Mouse (Mus musculus) liver, embryonic 12.5 days (tissue): ENCODE data around the gene Ccdc60. TPM values are rescaled to one million over a fixed set of nuclear protein-coding genes. Genes with fewer than 3 reads are reported as not detected.
"Not testable (repeated sequence)": the region's sequence is repeated elsewhere in the genome, so short reads cannot be mapped to it uniquely, and the experiment has no call there.

Experiments
- ATAC-seq: fragments of 200-750 bp; cut with Nextera tagmentation; 2 replicates; pipeline ENCODE4 v1.8.0; 2017; ENCODE audit warnings: moderate number of reproducible peaks, mild to moderate bottlenecking, moderate library complexity
- H3K27ac ChIP-seq: fragments of 300-500 bp; sonication (generic); 2 replicates; pipeline ENCODE4 v1.5.1; 2016; ENCODE audit warnings: mild to moderate bottlenecking
- H3K27me3 ChIP-seq: fragments of 300-500 bp; sonication (generic); replicated peaks from 2 replicates; pipeline ENCODE4 v1.6.1; 2016; ENCODE audit warnings: mild to moderate bottlenecking, moderate library complexity
- H3K36me3 ChIP-seq: fragments of 300-500 bp; sonication (generic); 2 replicates; pipeline ENCODE4 v1.6.1; 2016; ENCODE audit warnings: mild to moderate bottlenecking, moderate library complexity
- H3K4me1 ChIP-seq: fragments of 300-500 bp; sonication (generic); 2 replicates; pipeline ENCODE4 v1.6.1; 2016
- H3K4me2 ChIP-seq: fragments of 300-500 bp; sonication (generic); 2 replicates; pipeline ENCODE4 v1.6.1; 2016; ENCODE audit warnings: mild to moderate bottlenecking, moderate library complexity
- H3K4me3 ChIP-seq: fragments of 300-500 bp; sonication (generic); 2 replicates; pipeline ENCODE4 v1.5.1; 2016; ENCODE audit warnings: mild to moderate bottlenecking, moderate library complexity
- H3K9ac ChIP-seq: fragments of 300-500 bp; sonication (generic); 2 replicates; pipeline ENCODE4 v1.6.1; 2016; ENCODE audit warnings: mild to moderate bottlenecking, moderate library complexity
- H3K9me3 ChIP-seq: fragments of 300-500 bp; sonication (generic); replicated peaks from 2 replicates; pipeline ENCODE4 v1.6.1; 2016; ENCODE audit warnings: mild to moderate bottlenecking, moderate library complexity
- WGBS: fragments of 180-500 bp; shearing (Covaris S2); methylation state at CpG from one replicate; pipeline ENCODE4 v1.1.7; 2016; ENCODE audit not compliant: insufficient replicate concordance; 5-methylcytosine and 5-hydroxymethylcytosine counted together
- polyA plus RNA-seq: library from polyadenylated mRNA; unstranded; fragments of >200 nt; fragmentation: Nextera tagmentation; extraction: Ambion mirVana; gene quantifications from 2 replicates; pipeline ENCODE4 v1.2.1, GENCODE M21; 2016

Gene Ccdc60
- polyA plus RNA-seq, result 0.10 TPM in 1 of 2 replicates, not detected in the other

GRCm38 (mm10) chr5:116288849-116289570 is at the start of gene Ccdc60:
Ccdc60 (minus strand) TSS chr5:116288985.
- no peaks in the 10 kb centered on the region; the same call in 1 of the 2 replicates for H3K27me3 ChIP-seq
- H3K9ac ChIP-seq, result no peak within 1 kb of the TSS
- no peaks in the 10 kb centered on the region for H3K9me3 ChIP-seq
- no peak within 1 kb of the TSS for H3K27ac ChIP-seq
- WGBS, result 7% methylated on average over 28 of the region's 28 CpGs
- H3K36me3 ChIP-seq, result no peaks in the 10 kb centered on the region
- ATAC-seq, result peak; percentile 63; the same call in 1 of the 2 replicates
- peak within 1 kb of the TSS; percentile 46 for H3K4me2 ChIP-seq
- peaks cover 17% of the 10 kb centered on the region for H3K4me1 ChIP-seq
- peak within 1 kb of the TSS; percentile 7; the same call in 1 of the 2 replicates for H3K4me3 ChIP-seq

GRCm38 (mm10) chr5:116336191-116336590 is 47.4 kb upstream of the Ccdc60 start:
- no peak for ATAC-seq
- no peaks in the 10 kb centered on the region for H3K27me3 ChIP-seq
- no peaks in the 10 kb centered on the region for H3K4me1 ChIP-seq
- H3K9me3 ChIP-seq, result peaks cover 14% of the 10 kb centered on the region; the same call in 1 of the 2 replicates
- no peak overlapping the region for H3K27ac ChIP-seq
- no peaks in the 10 kb centered on the region for H3K36me3 ChIP-seq
- no peak overlapping the region for H3K9ac ChIP-seq
- no peak overlapping the region for H3K4me2 ChIP-seq
- H3K4me3 ChIP-seq, result no peak overlapping the region

GRCm38 (mm10) chr5:116328911-116329310 is 40.1 kb upstream of the Ccdc60 start:
- H3K27me3 ChIP-seq, result no peaks in the 10 kb centered on the region
- no peaks in the 10 kb centered on the region for H3K36me3 ChIP-seq
- 60% methylated on average over 4 of the region's 4 CpGs for WGBS

GRCm38 (mm10) chr5:116323401-116323800 is 34.6 kb upstream of the Ccdc60 start:
- H3K27ac ChIP-seq, result no peak overlapping the region
- H3K9me3 ChIP-seq, result peaks cover 3% of the 10 kb centered on the region; the same call in 1 of the 2 replicates
- no peak overlapping the region for H3K9ac ChIP-seq
- H3K27me3 ChIP-seq, result no peaks in the 10 kb centered on the region
- no peaks in the 10 kb centered on the region for H3K36me3 ChIP-seq
- no peaks in the 10 kb centered on the region for H3K4me1 ChIP-seq
- H3K4me3 ChIP-seq, result no peak overlapping the region
- WGBS, result 63% methylated on average over 5 of the region's 5 CpGs
- ATAC-seq, result no peak
- no peak overlapping the region for H3K4me2 ChIP-seq

More at GRCm38 (mm10) chr5:116328911-116329310, 40.1 kb upstream of the Ccdc60 start:
- no peak for ATAC-seq
- no peak overlapping the region for H3K4me2 ChIP-seq
- no peaks in the 10 kb centered on the region for H3K4me1 ChIP-seq
- no peak overlapping the region for H3K9ac ChIP-seq
- peaks cover 23% of the 10 kb centered on the region for H3K9me3 ChIP-seq
- H3K4me3 ChIP-seq, result no peak overlapping the region
- H3K27ac ChIP-seq, result no peak overlapping the region

GRCm38 (mm10) chr5:116322365-116323027 is 33.7 kb upstream of the Ccdc60 start:
- Histone ChIP-seq H3K36me3 (no peaks in the 10 kb centered on the region), H3K4me3 (no peak overlapping the region), H3K27me3 (no peaks in the 10 kb centered on the region), H3K4me1 (no peaks in the 10 kb centered on the region), H3K9ac (no peak overlapping the region), H3K27ac (no peak overlapping the region), H3K4me2 (no peak overlapping the region), H3K9me3 (no peaks in the 10 kb centered on the region; the same call in 1 of the 2 replicates)
- ATAC-seq, result no peak
- 59% methylated on average over 15 of the region's 15 CpGs for WGBS

- Histone ChIP-seq H3K4me3 (no peak overlapping the region), H3K9me3 (no peaks in the 10 kb centered on the region), H3K4me2 (no peak overlapping the region), H3K27me3 (no peaks in the 10 kb centered on the region), H3K27ac (no peak overlapping the region), H3K4me1 (0 out of 2 replicates have a peak, but pooled peaks cover 4% of the 10 kb centered on the region), H3K9ac (no peak overlapping the region), H3K36me3 (no peaks in the 10 kb centered on the region)
- 81% methylated on average over 8 of the region's 8 CpGs for WGBS
- ATAC-seq, result no peak
Observed at GRCm38 (mm10) chr5:116313711-116314110, 24.9 kb upstream of the Ccdc60 start.

- Histone ChIP-seq H3K9me3 (no peaks in the 10 kb centered on the region), H3K27me3 (no peaks in the 10 kb centered on the region), H3K4me3 (no peak overlapping the region), H3K9ac (no peak overlapping the region), H3K4me1 (0 out of 2 replicates have a peak, but pooled peaks cover 4% of the 10 kb centered on the region), H3K4me2 (no peak overlapping the region), H3K36me3 (no peaks in the 10 kb centered on the region), H3K27ac (no peak overlapping the region)
- 53% methylated on average over 15 of the region's 15 CpGs for whole genome bisulfite sequencing
- no peak for ATAC-seq
Observed at GRCm38 (mm10) chr5:116312111-116312737, 23.4 kb upstream of the Ccdc60 start.

- no peak for ATAC-seq
- H3K4me1 ChIP-seq, result 0 out of 2 replicates have a peak, but pooled peaks cover 4% of the 10 kb centered on the region
- no peaks in the 10 kb centered on the region for H3K36me3 ChIP-seq
- WGBS, result 78% methylated on average over 6 of the region's 6 CpGs
- no peak overlapping the region for H3K9ac ChIP-seq
- no peak overlapping the region for H3K27ac ChIP-seq
- H3K9me3 ChIP-seq, result no peaks in the 10 kb centered on the region
- no peak overlapping the region for H3K4me3 ChIP-seq
- H3K4me2 ChIP-seq, result no peak overlapping the region
- no peaks in the 10 kb centered on the region for H3K27me3 ChIP-seq
Observed at GRCm38 (mm10) chr5:116311636-116312035, 22.9 kb upstream of the Ccdc60 start.

- H3K36me3 ChIP-seq, result no peaks in the 10 kb centered on the region
- H3K4me1 ChIP-seq, result 0 out of 2 replicates have a peak, but pooled peaks cover 4% of the 10 kb centered on the region
- no peaks in the 10 kb centered on the region for H3K27me3 ChIP-seq
- no peak overlapping the region for H3K27ac ChIP-seq
- ATAC-seq, result no peak
- H3K4me2 ChIP-seq, result no peak overlapping the region
- WGBS, result 10% methylated on average over 6 of the region's 6 CpGs
- no peak overlapping the region for H3K9ac ChIP-seq
- no peak overlapping the region for H3K4me3 ChIP-seq
- H3K9me3 ChIP-seq, result no peaks in the 10 kb centered on the region
Observed at GRCm38 (mm10) chr5:116309383-116309801, 20.6 kb upstream of the Ccdc60 start.

GRCm38 (mm10) chr5:116305557-116305956 is 16.8 kb upstream of the Ccdc60 start:
- H3K9ac ChIP-seq, result no peak overlapping the region
- 0 out of 2 replicates have a peak, but pooled peaks cover 4% of the 10 kb centered on the region for H3K4me1 ChIP-seq
- WGBS, result 72% methylated on average over 4 of the region's 4 CpGs
- no peaks in the 10 kb centered on the region for H3K27me3 ChIP-seq
- no peak overlapping the region for H3K4me3 ChIP-seq
- H3K36me3 ChIP-seq, result no peaks in the 10 kb centered on the region
- ATAC-seq, result no peak
- no peak overlapping the region for H3K27ac ChIP-seq
- H3K4me2 ChIP-seq, result no peak overlapping the region
- H3K9me3 ChIP-seq, result no peaks in the 10 kb centered on the region

GRCm38 (mm10) chr5:116305146-116305545 is 16.4 kb upstream of the Ccdc60 start:
- not testable (repeated sequence) for H3K27ac ChIP-seq, H3K4me3 ChIP-seq, H3K4me1 ChIP-seq, H3K9ac ChIP-seq, H3K9me3 ChIP-seq, H3K4me2 ChIP-seq, H3K27me3 ChIP-seq, ATAC-seq, H3K36me3 ChIP-seq

- H3K9ac ChIP-seq, result no peak overlapping the region
Observed at GRCm38 (mm10) chr5:116300984-116301383, 12.2 kb upstream of the Ccdc60 start.

More at GRCm38 (mm10) chr5:116300984-116301383, 12.2 kb upstream of the Ccdc60 start:
- WGBS, result 55% methylated on average over 9 of the region's 9 CpGs
- Histone ChIP-seq H3K27me3 (no peaks in the 10 kb centered on the region), H3K27ac (no peak overlapping the region), H3K4me3 (no peak overlapping the region), H3K4me1 (no peaks in the 10 kb centered on the region), H3K9me3 (no peaks in the 10 kb centered on the region), H3K36me3 (no peaks in the 10 kb centered on the region), H3K4me2 (no peak overlapping the region)
- ATAC-seq, result no peak
